Mouse (Mus musculus): ENCODE results near the gene Prx. TPM values are rescaled to one million over a fixed set of nuclear protein-coding genes. Genes with fewer than 3 reads are reported as not detected.
A peak's percentile ranks its signal among the peaks of the same experiment; 100 is the strongest.

Gene Prx
- total RNA-seq (2021), result 1 to 10 TPM; 3.3 to 5.1 TPM
- long read RNA-seq, experiment 1, full-length matches to known transcripts, result 1 of 1 reads
- long read RNA-seq, experiment 1, partial matches to known transcripts, result 0 of 1 reads
- long read RNA-seq, experiment 1, other reads (novel, unspliced or antisense), result 0 of 1 reads
- long read RNA-seq, experiment 2, partial matches to known transcripts, result 0 of 1 reads
- long read RNA-seq, experiment 2, other reads (novel, unspliced or antisense), result 1 of 1 reads

- no peak for DNase-seq
These were observed at the start of gene Prx for GRCm38 (mm10) chr7:27499036-27499435. Prx (plus strand) TSS chr7:27499324.

GRCm38 (mm10) chr7:27451359-27451758, 47.8 kb upstream of the Prx start:
- DNase-seq, result no peak

- no peak for DNase-seq
These were observed 46.8 kb upstream of the Prx start for GRCm38 (mm10) chr7:27452206-27452770.

- no peak for DNase-seq
These were observed 44.5 kb upstream of the Prx start for GRCm38 (mm10) chr7:27454461-27455121.

GRCm38 (mm10) chr7:27455273-27455672, 43.9 kb upstream of the Prx start:
- no peak for DNase-seq

- no peak for DNase-seq
These were observed 40.5 kb upstream of the Prx start for GRCm38 (mm10) chr7:27458614-27459013.

- no peak for DNase-seq
These were observed 39.5 kb upstream of the Prx start for GRCm38 (mm10) chr7:27459640-27460039.

GRCm38 (mm10) chr7:27460477-27460876, 38.6 kb upstream of the Prx start:
- no peak for DNase-seq

- DNase-seq, result no peak
These were observed 31.5 kb upstream of the Prx start for GRCm38 (mm10) chr7:27467648-27468047.

GRCm38 (mm10) chr7:27471390-27472120, 27.6 kb upstream of the Prx start:
- DNase-seq, result no peak

GRCm38 (mm10) chr7:27472596-27472995, 26.5 kb upstream of the Prx start:
- no peak for DNase-seq

- DNase-seq, result peak; percentile 100
These were observed 25.8 kb upstream of the Prx start, which contains the start of gene Sertad3 for GRCm38 (mm10) chr7:27473156-27473834. Sertad3 (plus strand) TSS chr7:27473768.

- no peak for DNase-seq
These were observed 25.2 kb upstream of the Prx start for GRCm38 (mm10) chr7:27473835-27474489.

GRCm38 (mm10) chr7:27474490-27474954, 24.6 kb upstream of the Prx start:
- DNase-seq, result peak; percentile 99

- no peak for DNase-seq
These were observed 23.5 kb upstream of the Prx start for GRCm38 (mm10) chr7:27475596-27475995.

GRCm38 (mm10) chr7:27476098-27476635, 23.0 kb upstream of the Prx start:
- no peak for DNase-seq

GRCm38 (mm10) chr7:27478561-27478960, 20.6 kb upstream of the Prx start:
- DNase-seq, result no peak

GRCm38 (mm10) chr7:27479750-27480149, 19.4 kb upstream of the Prx start:
- DNase-seq, result no peak

GRCm38 (mm10) chr7:27480506-27480905, 18.6 kb upstream of the Prx start:
- peak; percentile 6 for DNase-seq

GRCm38 (mm10) chr7:27480927-27481626, 18.0 kb upstream of the Prx start:
- peak; percentile 12 for DNase-seq

- peak; percentile 96 for DNase-seq
These were observed 17.5 kb upstream of the Prx start for GRCm38 (mm10) chr7:27481627-27481969.

All from adrenal gland, postnatal 10 days (tissue).